Comparison of ENCODE assay signal across 8 mouse cellular contexts in the genomic region with DNA sequence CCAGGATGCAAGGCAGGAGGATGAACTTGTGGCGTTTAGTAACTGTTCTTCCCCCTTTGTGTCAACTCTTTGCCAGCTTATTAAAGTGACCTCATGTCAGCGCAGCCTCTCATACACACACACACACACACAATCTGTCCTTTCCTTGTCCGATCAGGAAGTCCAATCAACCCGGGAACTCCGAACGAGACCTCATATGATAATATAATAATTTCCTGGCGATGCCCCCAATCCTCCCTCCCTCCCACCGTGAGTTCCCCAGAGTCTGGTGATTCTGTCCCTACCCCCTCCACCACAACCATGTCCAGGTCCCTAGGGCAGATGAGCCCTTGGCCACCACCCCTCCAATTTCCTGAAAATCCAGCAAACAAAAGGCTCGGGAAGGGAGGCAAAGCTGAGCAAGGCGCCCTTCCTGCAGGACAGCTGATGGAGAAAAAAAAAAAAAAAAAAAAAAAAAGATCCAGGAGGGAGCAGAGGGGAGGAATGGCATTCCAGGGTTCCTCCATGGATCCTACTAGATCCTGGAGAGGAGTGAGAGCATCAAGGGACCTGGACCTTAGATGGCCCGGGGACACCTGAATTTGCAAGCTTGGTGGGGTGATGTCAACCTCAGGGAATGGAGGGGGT. TPM values are rescaled to one million over a fixed set of nuclear protein-coding genes. Genes with fewer than 3 reads are reported as not detected.
A peak's percentile ranks its signal among the peaks of the same experiment; 100 is the strongest.
DNase-seq lines count a peak whose midpoint lies in the region; ATAC-seq lines count a peak whose summit lies in the region.

No protein-coding gene starts in this region.

- H3K4me3 ChIP-seq in forebrain, embryonic 11.5 days (ENCODE audit: low read depth, low read length): peak overlapping the region; percentile 30
- H3K4me3 ChIP-seq in limb, embryonic 12.5 days (replicated peaks): peak overlapping the region; percentile 41
- peak overlapping the region; percentile 45 for H3K4me3 ChIP-seq in midbrain, embryonic 15.5 days

- H3K27me3 ChIP-seq in forebrain, embryonic 11.5 days (ENCODE audit: control insufficient read depth, insufficient read depth, low read length): no peaks in the 10 kb centered on the region
- H3K27me3 ChIP-seq in limb, embryonic 12.5 days: no peaks in the 10 kb centered on the region
- H3K27me3 ChIP-seq in midbrain, embryonic 15.5 days (replicated peaks): no peaks in the 10 kb centered on the region

- H3K36me3 ChIP-seq in forebrain, embryonic 11.5 days (ENCODE audit: control insufficient read depth, insufficient read depth, low read length): no peaks in the 10 kb centered on the region
- H3K36me3 ChIP-seq in limb, embryonic 12.5 days: no peaks in the 10 kb centered on the region
- no peaks in the 10 kb centered on the region for H3K36me3 ChIP-seq in midbrain, embryonic 15.5 days (replicated peaks)

- H3K27ac ChIP-seq in forebrain, embryonic 11.5 days (ENCODE audit: low read depth, low read length): 0 out of 2 replicates have a peak overlapping the region, but pooled peaks have one; percentile 37
- peak overlapping the region; percentile 72 for H3K27ac ChIP-seq in limb, embryonic 12.5 days
- peak overlapping the region; percentile 82 for H3K27ac ChIP-seq in midbrain, embryonic 15.5 days

- intact Hi-C loops in heart, postnatal 14 days (cut with DNase I): loop anchor here (1.0 to 10.0 kb wide), 3 partner anchors 10 to 426 kb away; no protein-coding TSS in a partner anchor

- peak overlapping the region; percentile 78 for H3K4me2 ChIP-seq in forebrain, embryonic 11.5 days (ENCODE audit: low read depth, low read length, severe bottlenecking)
- H3K4me2 ChIP-seq in limb, embryonic 12.5 days: peak overlapping the region; percentile 66
- H3K4me2 ChIP-seq in midbrain, embryonic 15.5 days: peak overlapping the region; percentile 85

- DNase-seq in urinary bladder, postnatal 25 days (ENCODE audit: low spot score): peak; percentile 25
- no peak for DNase-seq in urinary bladder, postnatal 36 days (ENCODE audit: low spot score in 2 of 2)
- no peak for DNase-seq in forebrain, embryonic 11.5 days (ENCODE audit: low spot score)
- peak; percentile 67 for DNase-seq in heart, postnatal 14 days
- no peak for DNase-seq in left cerebral cortex, adult 18-20 months (ENCODE audit: low spot score in 2 of 2)
- DNase-seq in left cerebral cortex, adult 11 months (ENCODE audit: low spot score): no peak

- H3K9me3 ChIP-seq in forebrain, embryonic 11.5 days (ENCODE audit: control insufficient read depth, low read length): no peaks in the 10 kb centered on the region
- H3K9me3 ChIP-seq in limb, embryonic 12.5 days: no peaks in the 10 kb centered on the region
- no peaks in the 10 kb centered on the region for H3K9me3 ChIP-seq in midbrain, embryonic 15.5 days

- H3K9ac ChIP-seq in forebrain, embryonic 11.5 days (ENCODE audit: low read length): peak overlapping the region; percentile 50
- peak overlapping the region; percentile 62 for H3K9ac ChIP-seq in limb, embryonic 12.5 days (replicated peaks)
- H3K9ac ChIP-seq in midbrain, embryonic 15.5 days: peak overlapping the region; percentile 53

- ATAC-seq in forebrain, embryonic 11.5 days (replicated peaks; ENCODE audit: low FRiP score): peak; percentile 21; the same call in 1 of the 2 replicates
- ATAC-seq in limb, embryonic 12.5 days (ENCODE audit: insufficient number of reproducible peaks, insufficient read depth, low FRiP score, low TSS enrichment, low read depth): no peak
- peak; percentile 12 for ATAC-seq in midbrain, embryonic 15.5 days (replicated peaks)

- 1% methylated on average over 11 of the region's 11 CpGs for WGBS in forebrain, embryonic 11.5 days
- 2% methylated on average over 11 of the region's 11 CpGs for WGBS in limb, embryonic 12.5 days
- under 1% methylated on average over 11 of the region's 11 CpGs for WGBS in midbrain, embryonic 15.5 days

- peaks cover 11% of the 10 kb centered on the region for H3K4me1 ChIP-seq in forebrain, embryonic 11.5 days (replicated peaks; ENCODE audit: control insufficient read depth, insufficient read depth, low read length)
- peaks cover 13% of the 10 kb centered on the region for H3K4me1 ChIP-seq in limb, embryonic 12.5 days (replicated peaks)
- peaks cover 20% of the 10 kb centered on the region for H3K4me1 ChIP-seq in midbrain, embryonic 15.5 days

RNA-seq across cellular contexts. Expression of gene Slc12a9, which starts 5.4 kb away (rescaled TPM):
- polyA plus RNA-seq in forebrain, embryonic 11.5 days (2014; fragmentation: Nextera tagmentation; extraction: Ambion mirVana): 9.9 and 10.5 TPM in 2 replicates
- total RNA-seq in heart, postnatal 14 days (2021): 1 to 10 TPM; 3.8 to 5.4 TPM
- 13.8 and 16.3 TPM in 2 replicates for polyA plus RNA-seq in limb, embryonic 12.5 days (2016; fragmentation: Nextera tagmentation; extraction: Ambion mirVana)
- 27.7 and 29.5 TPM in 2 replicates for polyA plus RNA-seq in midbrain, embryonic 15.5 days (2015; fragmentation: Nextera tagmentation; extraction: Ambion mirVana)
- total RNA-seq in left cerebral cortex, adult 18-20 months (2021): 10 to 100 TPM; 20.3 to 23.9 TPM

RNA-seq across cellular contexts. Expression of gene Ephb4, which starts 11.1 kb away (rescaled TPM):
- polyA plus RNA-seq in forebrain, embryonic 11.5 days (2014; fragmentation: Nextera tagmentation; extraction: Ambion mirVana): 34.6 and 35.0 TPM in 2 replicates
- 10 to 100 TPM; 77.5 to 83.7 TPM for total RNA-seq in heart, postnatal 14 days (2021)
- 86.9 and 99.6 TPM in 2 replicates for polyA plus RNA-seq in limb, embryonic 12.5 days (2016; fragmentation: Nextera tagmentation; extraction: Ambion mirVana)
- 6.8 and 8.7 TPM in 2 replicates for polyA plus RNA-seq in midbrain, embryonic 15.5 days (2015; fragmentation: Nextera tagmentation; extraction: Ambion mirVana)
- total RNA-seq in left cerebral cortex, adult 18-20 months (2021): 1 to 10 TPM; 5.5 to 5.8 TPM

RNA-seq across cellular contexts. Expression of gene Trip6, which starts 24.6 kb away (rescaled TPM):
- 50.1 and 56.7 TPM in 2 replicates for polyA plus RNA-seq in forebrain, embryonic 11.5 days (2014; fragmentation: Nextera tagmentation; extraction: Ambion mirVana)
- total RNA-seq in heart, postnatal 14 days (2021): 10 to 100 TPM; 14.2 to 14.3 TPM
- polyA plus RNA-seq in limb, embryonic 12.5 days (2016; fragmentation: Nextera tagmentation; extraction: Ambion mirVana): 81.6 and 86.9 TPM in 2 replicates
- polyA plus RNA-seq in midbrain, embryonic 15.5 days (2015; fragmentation: Nextera tagmentation; extraction: Ambion mirVana): 14.7 and 19.1 TPM in 2 replicates
- 1 to 10 TPM; 4.8 to 5.9 TPM for total RNA-seq in left cerebral cortex, adult 18-20 months (2021)

RNA-seq across cellular contexts. Expression of gene Srrt, which starts 31.3 kb away (rescaled TPM):
- polyA plus RNA-seq in forebrain, embryonic 11.5 days (2014; fragmentation: Nextera tagmentation; extraction: Ambion mirVana): 190 TPM in 2 replicates
- 10 to 100 TPM; 84.2 to 84.8 TPM for total RNA-seq in heart, postnatal 14 days (2021)
- 182 and 185 TPM in 2 replicates for polyA plus RNA-seq in limb, embryonic 12.5 days (2016; fragmentation: Nextera tagmentation; extraction: Ambion mirVana)
- 106 and 107 TPM in 2 replicates for polyA plus RNA-seq in midbrain, embryonic 15.5 days (2015; fragmentation: Nextera tagmentation; extraction: Ambion mirVana)
- total RNA-seq in left cerebral cortex, adult 18-20 months (2021): 100 to 1,000 TPM; 185 to 191 TPM

RNA-seq across cellular contexts. Expression of gene Ufsp1, which starts 44.3 kb away (rescaled TPM):
- polyA plus RNA-seq in forebrain, embryonic 11.5 days (2014; fragmentation: Nextera tagmentation; extraction: Ambion mirVana): 6.8 and 8.0 TPM in 2 replicates
- 1 to 10 TPM; 6.7 to 8.5 TPM for total RNA-seq in heart, postnatal 14 days (2021)
- 6.7 and 6.8 TPM in 2 replicates for polyA plus RNA-seq in limb, embryonic 12.5 days (2016; fragmentation: Nextera tagmentation; extraction: Ambion mirVana)
- polyA plus RNA-seq in midbrain, embryonic 15.5 days (2015; fragmentation: Nextera tagmentation; extraction: Ambion mirVana): 18.2 and 18.7 TPM in 2 replicates
- 10 to 100 TPM; 12.2 to 13.4 TPM for total RNA-seq in left cerebral cortex, adult 18-20 months (2021)

Comparison
In these comparisons a context has a peak if more than half of its experiments do, and no peak if none do; other contexts are left out.
1. DNase-seq: peak in urinary bladder, postnatal 25 days (single experiment) and heart, postnatal 14 days (2 of 2); none in urinary bladder, postnatal 36 days (0 of 2), forebrain, embryonic 11.5 days (single experiment), left cerebral cortex, adult 18-20 months (0 of 2) and left cerebral cortex, adult 11 months (single experiment).
2. Peak in every context shown above with its lines, with median percentiles within 50 percentile points of each other: H3K27ac ChIP-seq, H3K4me2 ChIP-seq, H3K4me3 ChIP-seq and H3K9ac ChIP-seq.